Mouse (Mus musculus) retina, postnatal 1 day (tissue): ENCODE measurements around the gene Rbpms2.
"Not testable (repeated sequence)": the region's sequence is repeated elsewhere in the genome, so short reads cannot be mapped to it uniquely, and the experiment has no call there.

Experiments used
- DNase-seq: peaks from one replicate; pipeline ENCODE4 v3.0.0-alpha.2; 2012

Gene Rbpms2

GRCm38 (mm10) chr9:65661029-65661428 lies 31.6 kb downstream of the Rbpms2 start:
- DNase-seq = no peak

GRCm38 (mm10) chr9:65661493-65661892 lies 32.0 kb downstream of the Rbpms2 start:
- peak; percentile 63 for DNase-seq

GRCm38 (mm10) chr9:65664163-65664562 lies 34.7 kb downstream of the Rbpms2 start:
- peak; percentile 70 for DNase-seq

GRCm38 (mm10) chr9:65666042-65666441 lies 36.6 kb downstream of the Rbpms2 start:
- peak; percentile 75 for DNase-seq

DNA sequence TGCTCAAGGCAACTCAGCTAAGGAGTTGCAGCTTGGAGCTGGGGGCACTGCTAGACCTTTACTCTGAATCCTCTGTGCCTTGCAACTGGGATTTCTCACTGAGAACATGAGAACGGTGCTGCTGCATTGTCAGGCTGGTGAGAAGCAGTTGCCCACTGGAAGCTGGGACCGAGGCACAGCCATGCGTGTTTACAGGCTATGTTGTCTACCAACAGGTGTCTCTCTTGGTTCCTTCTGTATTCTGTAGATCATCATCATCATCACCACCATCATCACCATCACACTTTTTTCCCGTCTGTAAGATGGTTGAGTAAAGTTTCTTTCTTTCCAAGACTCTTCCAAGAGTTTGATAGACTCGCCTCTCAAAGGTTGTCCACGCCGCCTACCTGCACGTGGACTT lies 38.3 kb downstream of the Rbpms2 start, which contains the start of gene Oaz2:
Gene Oaz2, plus strand, starts transcription at position 301 of the 400 bp plus-strand sequence.
- DNase-seq = no peak

GRCm38 (mm10) chr9:65671431-65671931 lies 42.0 kb downstream of the Rbpms2 start:
- no peak for DNase-seq

DNA sequence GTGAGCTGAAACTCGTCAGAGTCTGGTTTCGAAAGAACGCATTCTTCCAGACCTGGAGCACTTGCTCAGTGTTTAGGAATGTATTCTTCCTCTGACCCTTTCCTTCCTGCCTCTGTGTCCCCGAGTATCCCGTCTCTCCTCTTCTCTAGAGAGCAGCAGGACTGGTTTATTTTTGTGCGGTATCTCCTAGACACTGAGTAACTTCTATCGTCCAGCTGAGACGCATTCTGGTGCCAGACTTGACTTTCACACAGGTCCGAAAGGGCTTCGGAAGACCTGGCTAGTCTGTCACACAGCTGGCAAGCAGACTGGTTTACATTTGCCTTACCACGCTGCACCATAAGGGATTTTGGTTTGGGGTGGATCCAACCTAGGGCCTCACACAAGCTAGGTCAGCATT lies 43.5 kb downstream of the Rbpms2 start:
- DNase-seq = no peak

- no peak for DNase-seq
Observed at GRCm38 (mm10) chr9:65675461-65676357, 46.3 kb downstream of the Rbpms2 start.

- DNase-seq = peak; percentile 98
Observed at GRCm38 (mm10) chr9:65676358-65677118, 47.1 kb downstream of the Rbpms2 start.

- no peak for DNase-seq
Observed at GRCm38 (mm10) chr9:65677119-65677462, 47.6 kb downstream of the Rbpms2 start.

DNA sequence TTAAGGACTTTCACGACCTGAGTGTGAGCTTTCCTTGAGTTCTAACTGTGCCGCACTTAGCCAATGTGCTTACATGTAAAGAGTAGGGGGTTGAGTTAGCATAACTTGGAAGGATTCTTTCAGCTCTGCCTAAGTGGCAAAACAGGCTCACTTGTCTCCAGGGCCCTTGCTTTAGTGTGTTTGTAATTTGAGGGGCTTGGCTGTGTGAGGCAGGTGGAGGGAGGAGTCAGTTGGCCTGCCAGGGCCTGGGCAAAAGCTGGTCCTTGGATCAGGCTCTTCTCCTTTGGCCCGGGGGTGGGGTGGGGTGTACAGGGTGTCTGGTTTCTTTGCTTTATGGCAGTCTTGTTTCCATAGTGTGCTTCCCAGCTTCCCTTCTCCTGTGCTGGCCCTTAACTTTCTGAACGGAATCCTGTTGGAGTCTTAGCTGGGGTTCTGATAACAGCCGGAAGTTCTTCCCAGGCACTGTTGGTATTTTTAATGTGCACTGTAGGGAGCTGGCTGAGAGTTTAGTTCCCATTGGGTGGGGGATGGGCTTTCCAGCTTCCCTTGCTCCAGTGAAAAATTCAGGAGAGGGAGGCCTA lies 49.8 kb downstream of the Rbpms2 start:
- DNase-seq = no peak

GRCm38 (mm10) chr9:65680938-65681633 lies 51.6 kb downstream of the Rbpms2 start:
- no peak for DNase-seq

DNA sequence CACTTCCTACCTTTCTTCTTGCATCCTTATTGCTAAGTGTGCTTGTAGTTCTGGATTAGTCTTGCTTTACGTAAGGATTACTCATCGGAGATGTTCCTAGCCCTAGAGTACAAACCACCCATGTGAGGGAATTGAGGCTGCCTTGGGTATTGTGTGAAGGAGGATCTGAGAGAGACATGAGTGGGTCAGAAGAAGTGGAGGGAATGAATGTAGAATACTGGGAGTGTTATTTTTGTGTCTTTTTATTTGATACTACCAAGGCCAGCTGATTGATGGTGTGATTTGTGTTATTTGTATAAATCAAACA lies 52.1 kb downstream of the Rbpms2 start:
- no peak for DNase-seq

- DNase-seq = no peak
Observed at GRCm38 (mm10) chr9:65682183-65682582, 52.7 kb downstream of the Rbpms2 start.

DNA sequence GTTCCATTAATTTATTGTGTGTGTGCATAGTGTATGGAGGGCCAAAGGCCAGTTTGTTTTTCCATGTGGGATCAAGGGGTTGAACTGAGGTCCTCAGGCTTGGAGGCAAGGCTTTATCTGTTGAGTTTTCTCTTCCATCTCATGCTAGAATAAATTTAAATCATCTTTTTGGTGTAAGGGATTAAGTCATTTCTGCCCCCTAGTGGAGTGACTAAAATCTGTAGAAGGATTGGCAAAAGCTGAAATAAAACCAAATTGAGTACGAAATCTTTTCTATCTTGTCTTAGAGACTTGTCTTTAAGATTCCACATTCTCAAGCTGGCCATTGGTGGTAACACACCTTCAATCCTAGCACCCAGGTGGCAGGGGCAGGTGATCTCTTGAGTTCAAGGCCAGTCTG lies 53.5 kb downstream of the Rbpms2 start:
- DNase-seq = peak; percentile 51

DNA sequence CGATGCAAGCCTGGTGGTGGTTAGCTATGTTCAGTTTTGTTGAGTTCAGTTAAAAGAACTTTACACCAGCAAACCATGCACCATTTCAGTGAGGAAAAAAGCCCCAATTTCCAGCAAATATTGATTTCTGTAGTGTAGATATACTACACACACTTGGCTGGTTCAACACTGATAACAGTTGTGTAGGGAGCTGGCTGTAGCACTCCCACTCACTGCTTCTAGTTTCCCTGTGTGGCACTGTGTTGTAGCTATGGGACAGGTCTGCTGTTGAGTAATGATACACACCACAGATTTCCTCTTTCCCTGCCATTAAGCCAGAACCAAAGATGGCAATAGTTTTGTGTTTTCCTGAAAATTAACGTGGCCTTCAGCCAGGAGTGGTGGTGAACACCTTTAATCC lies 55.3 kb downstream of the Rbpms2 start:
- no peak for DNase-seq

- not testable (repeated sequence) for DNase-seq
Observed at GRCm38 (mm10) chr9:65689869-65690268, 60.4 kb downstream of the Rbpms2 start.

GRCm38 (mm10) chr9:65692466-65692865 lies 63.0 kb downstream of the Rbpms2 start:
- no peak for DNase-seq

GRCm38 (mm10) chr9:65692959-65693603 lies 63.6 kb downstream of the Rbpms2 start:
- DNase-seq = peak; percentile 11

DNA sequence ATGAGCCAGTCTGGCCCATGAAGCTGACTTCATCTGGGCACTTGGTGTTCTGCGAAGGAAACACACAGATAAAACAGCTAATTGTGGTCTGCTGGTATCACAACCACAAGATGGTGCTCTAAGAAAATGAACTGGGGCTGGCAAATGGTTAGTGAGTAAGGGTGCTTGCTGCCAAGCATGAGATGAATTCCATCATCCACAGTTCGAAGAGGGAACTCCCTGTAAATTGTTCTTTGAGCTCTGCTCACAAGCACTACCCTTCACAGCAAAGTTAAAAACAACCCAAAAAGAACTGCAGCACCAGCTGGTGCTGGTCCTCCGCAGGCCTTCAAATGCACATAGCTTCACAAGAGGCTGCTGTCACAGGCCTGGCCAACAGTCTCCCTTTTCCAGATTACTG lies 66.2 kb downstream of the Rbpms2 start:
- DNase-seq = peak; percentile 53

DNA sequence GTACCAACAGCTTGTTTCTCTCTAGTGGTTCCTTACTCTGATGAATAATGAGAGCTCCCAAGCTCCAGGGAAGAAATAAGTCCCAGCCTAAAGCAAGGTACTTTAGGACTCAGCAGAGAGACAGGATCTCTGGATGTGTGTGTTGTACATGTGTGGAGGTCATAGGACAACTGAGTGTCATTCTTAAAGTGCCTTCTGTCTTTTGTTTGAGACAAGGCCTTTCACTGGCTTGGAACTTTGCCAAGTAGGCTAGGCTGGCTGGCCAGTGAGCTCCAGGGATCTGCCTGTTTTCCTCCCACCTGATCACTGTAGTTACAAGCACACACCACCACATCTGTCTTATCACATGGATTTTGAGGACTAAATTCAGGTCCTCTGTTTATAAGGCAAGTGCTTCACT lies 66.9 kb downstream of the Rbpms2 start:
- peak; percentile 76 for DNase-seq

DNA sequence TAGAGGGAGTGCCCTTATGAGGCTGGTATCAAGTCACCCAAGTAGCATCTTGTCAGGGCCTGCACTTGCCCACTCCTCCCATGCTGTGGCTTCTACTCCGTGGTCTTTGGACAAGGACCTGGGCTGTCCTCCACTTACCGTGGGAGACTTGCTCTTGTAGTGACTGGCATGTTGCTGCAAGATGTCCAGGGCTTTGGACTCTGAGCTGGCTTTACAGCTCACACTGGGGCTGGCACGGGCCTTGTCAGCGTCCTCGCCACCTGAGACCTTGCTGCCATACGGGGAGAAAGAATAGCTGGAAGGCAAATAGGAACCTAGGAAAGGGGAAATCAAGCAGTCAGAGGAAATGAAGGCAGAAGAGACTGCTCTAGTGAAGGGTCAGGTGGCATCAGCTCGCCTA lies 67.9 kb downstream of the Rbpms2 start:
- no peak for DNase-seq
